Comparison of ENCODE assay signal across 8 mouse cellular contexts in the genomic region with DNA sequence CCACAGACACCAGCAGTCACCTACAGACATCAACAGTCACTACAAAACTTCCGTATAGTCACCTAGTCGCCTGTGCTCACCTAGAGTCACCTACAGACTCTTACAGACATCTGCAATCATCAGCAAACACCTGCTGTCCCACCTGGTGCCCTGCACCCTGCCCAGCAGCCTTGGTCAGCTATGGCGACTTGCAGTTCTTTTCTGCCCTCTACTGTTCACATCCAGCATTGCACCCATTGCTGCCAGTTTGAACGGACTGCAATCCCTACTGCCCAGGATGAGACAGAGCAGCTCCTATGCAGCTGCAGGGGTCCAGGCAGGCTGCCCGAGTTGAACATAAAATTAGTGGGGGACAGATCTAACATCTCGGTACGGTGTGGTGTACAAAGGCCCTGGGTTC. TPM values are rescaled to one million over a fixed set of nuclear protein-coding genes. Genes with fewer than 3 reads are reported as not detected.
DNase-seq lines count a peak whose midpoint lies in the region; ATAC-seq lines count a peak whose summit lies in the region.

No protein-coding gene starts in this region.

- no peak overlapping the region for H3K9ac ChIP-seq in embryonic facial prominence, embryonic 11.5 days (replicated peaks; ENCODE audit: low read length)
- no peak overlapping the region for H3K9ac ChIP-seq in kidney, embryonic 14.5 days (ENCODE audit: low read depth, low read length)
- no peak overlapping the region for H3K9ac ChIP-seq in liver, embryonic 11.5 days (ENCODE audit: low read depth, low read length)
- H3K9ac ChIP-seq in stomach, embryonic 16.5 days (ENCODE audit: low read length), result no peak overlapping the region

- 2% methylated on average over 7 of the region's 7 CpGs for WGBS in embryonic facial prominence, embryonic 11.5 days
- 1% methylated on average over 7 of the region's 7 CpGs for WGBS in kidney, embryonic 14.5 days
- WGBS in liver, embryonic 11.5 days, result 2% methylated on average over 7 of the region's 7 CpGs
- WGBS in stomach, embryonic 16.5 days, result 2% methylated on average over 7 of the region's 7 CpGs

- H3K36me3 ChIP-seq in embryonic facial prominence, embryonic 11.5 days (replicated peaks; ENCODE audit: control insufficient read depth, insufficient read depth, low read depth, low read length), result no peaks in the 10 kb centered on the region
- H3K36me3 ChIP-seq in kidney, embryonic 14.5 days (ENCODE audit: control insufficient read depth, insufficient read depth, low read length), result no peaks in the 10 kb centered on the region
- no peaks in the 10 kb centered on the region for H3K36me3 ChIP-seq in liver, embryonic 11.5 days (ENCODE audit: control insufficient read depth, insufficient read depth, low read length)
- no peaks in the 10 kb centered on the region for H3K36me3 ChIP-seq in stomach, embryonic 16.5 days (ENCODE audit: control insufficient read depth, insufficient read depth, low read length)

- peak; percentile 88 for DNase-seq in B cell, adult 2 months
- DNase-seq in adrenal gland, postnatal 25 days, result peak; percentile 78
- peak; percentile 93 for DNase-seq in embryonic facial prominence, embryonic 11.5 days (ENCODE audit: low spot score)
- DNase-seq in heart, adult 9 months (ENCODE audit: low spot score in 2 of 2), result peak; percentile 51 to 79
- peak; percentile 83 for DNase-seq in liver, embryonic 11.5 days (ENCODE audit: low spot score)
- DNase-seq in neural tube, embryonic 10.5 days (ENCODE audit: extremely low spot score, low spot score), result peak; percentile 88

- no peak overlapping the region for H3K27ac ChIP-seq in embryonic facial prominence, embryonic 11.5 days (replicated peaks; ENCODE audit: low read depth, low read length)
- no peak overlapping the region for H3K27ac ChIP-seq in kidney, embryonic 14.5 days (ENCODE audit: low read depth, low read length)
- no peak overlapping the region for H3K27ac ChIP-seq in liver, embryonic 11.5 days (ENCODE audit: low read depth, low read length)
- no peak overlapping the region for H3K27ac ChIP-seq in stomach, embryonic 16.5 days (ENCODE audit: low read length)

- H3K4me3 ChIP-seq in embryonic facial prominence, embryonic 11.5 days (ENCODE audit: low read depth, low read length), result no peak overlapping the region
- H3K4me3 ChIP-seq in kidney, embryonic 14.5 days (ENCODE audit: low read length), result no peak overlapping the region
- no peak overlapping the region for H3K4me3 ChIP-seq in liver, embryonic 11.5 days (ENCODE audit: low read depth, low read length)
- H3K4me3 ChIP-seq in stomach, embryonic 16.5 days (replicated peaks; ENCODE audit: low read length), result no peak overlapping the region

- no peaks in the 10 kb centered on the region for H3K9me3 ChIP-seq in embryonic facial prominence, embryonic 11.5 days (replicated peaks; ENCODE audit: control insufficient read depth, low read length)
- no peaks in the 10 kb centered on the region for H3K9me3 ChIP-seq in kidney, embryonic 14.5 days (ENCODE audit: control insufficient read depth, low read length)
- no peaks in the 10 kb centered on the region for H3K9me3 ChIP-seq in liver, embryonic 11.5 days (ENCODE audit: control insufficient read depth, low read length)
- no peaks in the 10 kb centered on the region for H3K9me3 ChIP-seq in stomach, embryonic 16.5 days (replicated peaks; ENCODE audit: control insufficient read depth, low read length)

- peak; percentile 75 for ATAC-seq in embryonic facial prominence, embryonic 11.5 days (replicated peaks; ENCODE audit: insufficient number of reproducible peaks, low FRiP score, low TSS enrichment, low read depth)
- peak; percentile 64 for ATAC-seq in kidney, embryonic 14.5 days (ENCODE audit: low FRiP score, low TSS enrichment)
- peak; percentile 62; the same call in 1 of the 2 replicates for ATAC-seq in liver, embryonic 11.5 days (replicated peaks; ENCODE audit: low FRiP score)
- ATAC-seq in stomach, embryonic 16.5 days (ENCODE audit: insufficient read depth, low FRiP score), result peak; percentile 82

- no peak overlapping the region for H3K4me2 ChIP-seq in embryonic facial prominence, embryonic 11.5 days (ENCODE audit: low read depth, low read length)
- no peak overlapping the region for H3K4me2 ChIP-seq in kidney, embryonic 14.5 days (replicated peaks; ENCODE audit: low read depth, low read length)
- no peak overlapping the region for H3K4me2 ChIP-seq in liver, embryonic 11.5 days
- H3K4me2 ChIP-seq in stomach, embryonic 16.5 days (ENCODE audit: low read depth, low read length), result no peak overlapping the region

- H3K27me3 ChIP-seq in embryonic facial prominence, embryonic 11.5 days (ENCODE audit: control insufficient read depth, insufficient read depth, low read length), result peaks cover 40% of the 10 kb centered on the region
- H3K27me3 ChIP-seq in kidney, embryonic 14.5 days (ENCODE audit: control insufficient read depth, insufficient read depth, low read length), result peaks cover 51% of the 10 kb centered on the region
- peaks cover 53% of the 10 kb centered on the region for H3K27me3 ChIP-seq in liver, embryonic 11.5 days (replicated peaks; ENCODE audit: control insufficient read depth, insufficient read depth, low read length)
- peaks cover 50% of the 10 kb centered on the region for H3K27me3 ChIP-seq in stomach, embryonic 16.5 days (ENCODE audit: control insufficient read depth, insufficient read depth, low read length)

- H3K4me1 ChIP-seq in embryonic facial prominence, embryonic 11.5 days (ENCODE audit: control insufficient read depth, insufficient read depth, low read length), result no peaks in the 10 kb centered on the region
- H3K4me1 ChIP-seq in kidney, embryonic 14.5 days (ENCODE audit: control insufficient read depth, insufficient read depth, low read length), result no peaks in the 10 kb centered on the region
- H3K4me1 ChIP-seq in liver, embryonic 11.5 days (replicated peaks; ENCODE audit: control insufficient read depth, insufficient read depth, low read length), result no peaks in the 10 kb centered on the region
- H3K4me1 ChIP-seq in stomach, embryonic 16.5 days (ENCODE audit: control insufficient read depth, insufficient read depth, low read length), result no peaks in the 10 kb centered on the region

RNA-seq across cellular contexts. Expression of gene Nfic, which starts 5.3 kb away (rescaled TPM):
- 100 and 129 TPM in 2 replicates for total RNA-seq in adrenal gland, postnatal 25 days (2021)
- 13.1 and 16.1 TPM in 2 replicates for polyA plus RNA-seq in embryonic facial prominence, embryonic 11.5 days (2014; fragmentation: Nextera tagmentation; extraction: Ambion mirVana)
- polyA plus RNA-seq in kidney, embryonic 14.5 days (2014; fragmentation: Nextera tagmentation; extraction: Ambion mirVana), result 47.3 and 59.0 TPM in 2 replicates
- polyA plus RNA-seq in liver, embryonic 11.5 days (2014; fragmentation: Nextera tagmentation; extraction: Ambion mirVana), result 15.4 and 21.4 TPM in 2 replicates
- 74.8 and 82.5 TPM in 2 replicates for polyA plus RNA-seq in stomach, embryonic 16.5 days (2015; fragmentation: Nextera tagmentation; extraction: Ambion mirVana)

RNA-seq across cellular contexts. Expression of gene Celf5, which starts 32.4 kb away (rescaled TPM):
- 0.43 and 1.2 TPM in 2 replicates for total RNA-seq in adrenal gland, postnatal 25 days (2021)
- 2.5 and 2.7 TPM in 2 replicates for polyA plus RNA-seq in embryonic facial prominence, embryonic 11.5 days (2014; fragmentation: Nextera tagmentation; extraction: Ambion mirVana)
- 0.28 and 0.36 TPM in 2 replicates for polyA plus RNA-seq in kidney, embryonic 14.5 days (2014; fragmentation: Nextera tagmentation; extraction: Ambion mirVana)
- polyA plus RNA-seq in liver, embryonic 11.5 days (2014; fragmentation: Nextera tagmentation; extraction: Ambion mirVana), result 0.12 TPM in 1 of 2 replicates, not detected in the other
- 1.3 and 1.5 TPM in 2 replicates for polyA plus RNA-seq in stomach, embryonic 16.5 days (2015; fragmentation: Nextera tagmentation; extraction: Ambion mirVana)

RNA-seq across cellular contexts. Expression of gene Ncln, which starts 46.1 kb away (rescaled TPM):
- 120 and 128 TPM in 2 replicates for total RNA-seq in adrenal gland, postnatal 25 days (2021)
- polyA plus RNA-seq in embryonic facial prominence, embryonic 11.5 days (2014; fragmentation: Nextera tagmentation; extraction: Ambion mirVana), result 31.9 and 44.2 TPM in 2 replicates
- 59.1 and 76.6 TPM in 2 replicates for polyA plus RNA-seq in kidney, embryonic 14.5 days (2014; fragmentation: Nextera tagmentation; extraction: Ambion mirVana)
- 92.2 and 97.9 TPM in 2 replicates for polyA plus RNA-seq in liver, embryonic 11.5 days (2014; fragmentation: Nextera tagmentation; extraction: Ambion mirVana)
- polyA plus RNA-seq in stomach, embryonic 16.5 days (2015; fragmentation: Nextera tagmentation; extraction: Ambion mirVana), result 88.4 and 96.7 TPM in 2 replicates

RNA-seq across cellular contexts. Expression of gene S1pr4, which starts 49.8 kb away (rescaled TPM):
- total RNA-seq in adrenal gland, postnatal 25 days (2021), result 0.85 and 1.4 TPM in 2 replicates
- 0.20 and 0.31 TPM in 2 replicates for polyA plus RNA-seq in embryonic facial prominence, embryonic 11.5 days (2014; fragmentation: Nextera tagmentation; extraction: Ambion mirVana)
- 0.41 and 0.54 TPM in 2 replicates for polyA plus RNA-seq in kidney, embryonic 14.5 days (2014; fragmentation: Nextera tagmentation; extraction: Ambion mirVana)
- 4.5 and 4.6 TPM in 2 replicates for polyA plus RNA-seq in liver, embryonic 11.5 days (2014; fragmentation: Nextera tagmentation; extraction: Ambion mirVana)
- polyA plus RNA-seq in stomach, embryonic 16.5 days (2015; fragmentation: Nextera tagmentation; extraction: Ambion mirVana), result 1.2 TPM in 2 replicates

RNA-seq across cellular contexts. Expression of gene Smim24, which starts 57.3 kb away (rescaled TPM):
- 1.4 TPM in 1 of 2 replicates, not detected in the other for total RNA-seq in adrenal gland, postnatal 25 days (2021)
- polyA plus RNA-seq in embryonic facial prominence, embryonic 11.5 days (2014; fragmentation: Nextera tagmentation; extraction: Ambion mirVana), result 3.4 and 4.1 TPM in 2 replicates
- polyA plus RNA-seq in kidney, embryonic 14.5 days (2014; fragmentation: Nextera tagmentation; extraction: Ambion mirVana), result 14.9 and 16.4 TPM in 2 replicates
- 3.8 and 4.5 TPM in 2 replicates for polyA plus RNA-seq in liver, embryonic 11.5 days (2014; fragmentation: Nextera tagmentation; extraction: Ambion mirVana)
- 61.8 and 65.3 TPM in 2 replicates for polyA plus RNA-seq in stomach, embryonic 16.5 days (2015; fragmentation: Nextera tagmentation; extraction: Ambion mirVana)
